Comparison of ENCODE assay signal across 16 mouse cellular contexts in genomic region chr6:112949220-112949619, GRCm38 (mm10). TPM values are rescaled to one million over a fixed set of nuclear protein-coding genes. Genes with fewer than 3 reads are reported as not detected.
DNase-seq lines count a peak whose midpoint lies in the region; ATAC-seq and TF ChIP-seq lines count a peak whose summit lies in the region.
"Had no signal": no experiment of that assay in that cellular context is flagged by ENCODE, and none has a peak within 500 bp of the region (broad histone marks: within the 10 kb centered on the region; RNA-seq: fewer than 3 reads in every experiment).

No protein-coding gene starts in this region.

- H3K27ac ChIP-seq in forebrain, embryonic 10.5 days: peak overlapping the region; percentile 92
- no peak overlapping the region for H3K27ac ChIP-seq in forebrain, postnatal 0 days (ENCODE audit: low read depth, low read length)
- H3K27ac ChIP-seq in kidney, postnatal 0 days: peak overlapping the region; percentile 56
- no peak overlapping the region for H3K27ac ChIP-seq in kidney, adult 2 months (ENCODE audit: insufficient read depth, low read depth, low read length)
- no peak overlapping the region for H3K27ac ChIP-seq in thymus, adult 2 months (ENCODE audit: control insufficient read depth, insufficient read depth, low read length)
- H3K27ac ChIP-seq: hindbrain, embryonic 15.5 days had no signal

- no peak overlapping the region for H3K9ac ChIP-seq in forebrain, postnatal 0 days
- no peak overlapping the region for H3K9ac ChIP-seq in kidney, postnatal 0 days (ENCODE audit: low read depth, low read length)
- H3K9ac ChIP-seq: hindbrain, embryonic 15.5 days had no signal

- DNase-seq in forebrain, embryonic 10.5 days (ENCODE audit: extremely low spot score, low spot score): no peak
- DNase-seq in forebrain, postnatal 0 days: no peak
- DNase-seq in kidney, postnatal 0 days (ENCODE audit: low spot score): no peak
- no peak for DNase-seq in kidney, adult 2 months
- DNase-seq in retina, postnatal 1 day: peak; percentile 60
- no peak for DNase-seq in retina, embryonic 14.5 days (ENCODE audit: low spot score)
- DNase-seq in testis, postnatal 10 days (ENCODE audit: low spot score): no peak
- no peak for DNase-seq in thymus, adult 2 months
- DNase-seq: B cell, adult 2 months; cerebellum, postnatal 25 days; gastrocnemius, postnatal 25 days; kidney, adult 11 months; left cerebral cortex, postnatal 4 days; lung, adult 18-20 months; lung, postnatal 36 days had no signal

- no peaks in the 10 kb centered on the region; the same call in 1 of the 2 replicates for H3K27me3 ChIP-seq in forebrain, embryonic 10.5 days (ENCODE audit: poor library complexity, severe bottlenecking)
- H3K27me3 ChIP-seq in forebrain, postnatal 0 days (ENCODE audit: insufficient read depth, low read length): no peaks in the 10 kb centered on the region
- H3K27me3 ChIP-seq in kidney, postnatal 0 days (ENCODE audit: insufficient read depth, low read length): no peaks in the 10 kb centered on the region
- H3K27me3 ChIP-seq in kidney, adult 2 months (replicated peaks; ENCODE audit: control insufficient read depth, insufficient read depth, low read length): no peaks in the 10 kb centered on the region
- no peaks in the 10 kb centered on the region for H3K27me3 ChIP-seq in thymus, adult 2 months (ENCODE audit: control insufficient read depth, insufficient read depth, low read length)
- H3K27me3 ChIP-seq: hindbrain, embryonic 15.5 days had no signal

- no peak for TF ChIP-seq CTCF in forebrain, postnatal 0 days (IDR thresholded peaks at IDR 0.05; ENCODE audit: low read depth)
- TF ChIP-seq CTCF in kidney, postnatal 0 days (IDR thresholded peaks at IDR 0.05; ENCODE audit: low read depth): no peak
- TF ChIP-seq CTCF in kidney, adult 2 months (conservative IDR thresholded peaks at IDR 0.05; ENCODE audit: insufficient read depth, insufficient read length, low read depth, low read length): no peak
- TF ChIP-seq CTCF in thymus, adult 2 months (IDR thresholded peaks at IDR 0.05; ENCODE audit: borderline replicate concordance, control insufficient read depth, extremely low read depth, insufficient read depth, low read length, poor library complexity): no peak

- H3K4me2 ChIP-seq in forebrain, postnatal 0 days (ENCODE audit: low read depth): no peak overlapping the region
- no peak overlapping the region for H3K4me2 ChIP-seq in kidney, postnatal 0 days (ENCODE audit: low read length)
- H3K4me2 ChIP-seq: hindbrain, embryonic 15.5 days had no signal

- no peak for TF ChIP-seq POLR2A in kidney, adult 2 months (IDR thresholded peaks at IDR 0.05; ENCODE audit: low read depth, low read length)
- no peak for TF ChIP-seq POLR2A in thymus, adult 2 months (IDR thresholded peaks at IDR 0.05; ENCODE audit: control insufficient read depth, extremely low read depth, insufficient read depth, low read length, poor library complexity)

- no peak for ATAC-seq in forebrain, postnatal 0 days
- no peak for ATAC-seq in kidney, postnatal 0 days (replicated peaks; ENCODE audit: low FRiP score, low read depth)

- no peak overlapping the region for H3K4me3 ChIP-seq in forebrain, embryonic 10.5 days
- no peak overlapping the region for H3K4me3 ChIP-seq in forebrain, postnatal 0 days (ENCODE audit: low read depth, low read length)
- no peak overlapping the region for H3K4me3 ChIP-seq in kidney, postnatal 0 days (replicated peaks; ENCODE audit: low read depth, low read length)
- H3K4me3 ChIP-seq in kidney, adult 2 months (ENCODE audit: insufficient read depth, low read depth, low read length): no peak overlapping the region
- no peak overlapping the region for H3K4me3 ChIP-seq in thymus, adult 2 months (ENCODE audit: control insufficient read depth, insufficient read depth, low read length)
- H3K4me3 ChIP-seq: hindbrain, embryonic 15.5 days had no signal

- no peaks in the 10 kb centered on the region for H3K9me3 ChIP-seq in forebrain, embryonic 10.5 days
- H3K9me3 ChIP-seq in forebrain, postnatal 0 days (ENCODE audit: low read length): no peaks in the 10 kb centered on the region
- H3K9me3 ChIP-seq in kidney, postnatal 0 days (replicated peaks; ENCODE audit: low read length): no peaks in the 10 kb centered on the region
- H3K9me3 ChIP-seq: hindbrain, embryonic 15.5 days had no signal

- no peaks in the 10 kb centered on the region for H3K36me3 ChIP-seq in forebrain, embryonic 10.5 days (replicated peaks)
- no peaks in the 10 kb centered on the region for H3K36me3 ChIP-seq in forebrain, postnatal 0 days (ENCODE audit: insufficient read depth)
- no peaks in the 10 kb centered on the region for H3K36me3 ChIP-seq in kidney, postnatal 0 days (ENCODE audit: insufficient read depth, low read length)
- no peaks in the 10 kb centered on the region for H3K36me3 ChIP-seq in kidney, adult 2 months (ENCODE audit: control insufficient read depth, insufficient read depth, low read length)
- no peaks in the 10 kb centered on the region for H3K36me3 ChIP-seq in thymus, adult 2 months (ENCODE audit: control insufficient read depth, insufficient read depth, low read length)
- H3K36me3 ChIP-seq: hindbrain, embryonic 15.5 days had no signal

- peaks cover 69% of the 10 kb centered on the region for H3K4me1 ChIP-seq in forebrain, embryonic 10.5 days
- 0 out of 2 replicates have a peak, but pooled peaks cover 8% of the 10 kb centered on the region for H3K4me1 ChIP-seq in forebrain, postnatal 0 days (ENCODE audit: insufficient read depth)
- H3K4me1 ChIP-seq in kidney, postnatal 0 days (replicated peaks; ENCODE audit: insufficient read depth, low read length): peaks cover 12% of the 10 kb centered on the region; the same call in 1 of the 2 replicates
- H3K4me1 ChIP-seq in kidney, adult 2 months (ENCODE audit: control insufficient read depth, insufficient read depth, low read length): peaks cover 6% of the 10 kb centered on the region
- H3K4me1 ChIP-seq in thymus, adult 2 months (replicated peaks; ENCODE audit: control insufficient read depth, insufficient read depth, low read length): peaks cover 24% of the 10 kb centered on the region

- WGBS in forebrain, embryonic 10.5 days: 61% methylated on average over 2 of the region's 2 CpGs
- 43% methylated on average over 2 of the region's 2 CpGs for WGBS in forebrain, postnatal 0 days
- WGBS in kidney, postnatal 0 days: 69% methylated on average over 2 of the region's 2 CpGs
- WGBS in kidney, adult 2 months: 81% methylated on average over 2 of the region's 2 CpGs
- WGBS in thymus, adult 2 months: 87% methylated on average over 2 of the region's 2 CpGs

RNA-seq across cellular contexts. Expression of gene Srgap3, which starts 2.2 kb away (rescaled TPM):
- 14.8 and 16.5 TPM in 2 replicates for polyA plus RNA-seq in forebrain, embryonic 10.5 days (2016; fragmentation: Nextera tagmentation; extraction: Ambion mirVana)
- 39.4 and 56.7 TPM in 2 replicates for total RNA-seq in forebrain, postnatal 0 days (2014; rRNA removed)
- 13.2 and 21.2 TPM in 2 replicates for polyA plus RNA-seq in forebrain, postnatal 0 days (2015; fragmentation: Nextera tagmentation; extraction: Ambion mirVana)
- 2.1 and 2.3 TPM in 2 replicates for polyA plus RNA-seq in kidney, postnatal 0 days (2015; fragmentation: Nextera tagmentation; extraction: Ambion mirVana)
- 5.5 and 5.8 TPM in 2 replicates for polyA plus RNA-seq in kidney, adult 2 months (2012; rRNA removed)
- polyA plus RNA-seq in thymus, adult 2 months (2012; rRNA removed): 3.7 and 3.8 TPM in 2 replicates

Comparison
In these comparisons a context has a peak if more than half of its experiments do, and no peak if none do; other contexts are left out.
1. H3K27ac ChIP-seq: peak in forebrain, embryonic 10.5 days (single experiment) and kidney, postnatal 0 days (single experiment); none in forebrain, postnatal 0 days (single experiment), kidney, adult 2 months (single experiment) and thymus, adult 2 months (single experiment).